Mouse (Mus musculus): ENCODE measurements around the gene Nfam1.

GRCm38 (mm10) chr15:82963556-82964156 is 69.5 kb downstream of the Nfam1 start:
- TF ChIP-seq POLR2A (IDR thresholded peaks at IDR 0.05; ENCODE audit: control insufficient read depth, extremely low read depth, insufficient read depth, low read length, poor library complexity): no peak
- TF ChIP-seq CTCF (IDR thresholded peaks at IDR 0.05; ENCODE audit: borderline replicate concordance, control insufficient read depth, extremely low read depth, insufficient read depth, low read length, poor library complexity): no peak

Measured in thymus, adult 2 months (tissue).